Mouse (Mus musculus) right cerebral cortex, postnatal 25 days (tissue): ENCODE data around the gene Gm20604.

Source experiments
- DNase-seq: peaks from one replicate; pipeline ENCODE4 v3.0.0; 2022

Gm20604 gene

DNA sequence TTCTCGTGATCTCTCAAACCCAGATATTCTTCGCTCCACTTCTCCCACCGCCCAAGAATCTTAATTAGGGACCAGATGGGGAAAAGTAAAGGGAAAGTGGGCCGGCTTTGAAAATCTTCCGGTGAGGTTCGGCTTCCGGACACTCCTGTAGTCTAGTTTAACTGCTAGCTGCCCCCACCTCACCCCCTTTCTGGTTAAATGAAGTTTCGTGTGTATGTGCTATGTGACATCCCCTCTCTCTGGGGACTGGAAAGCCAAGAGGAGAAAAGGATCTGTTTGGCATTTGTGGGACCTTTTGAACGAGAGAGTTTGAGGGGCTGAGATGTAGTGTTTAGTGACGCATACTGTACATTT lies at the start of gene Gm20604:
TSS of gene Gm20604 (minus strand) at position 270 of the 354 bp plus-strand sequence.
- no peak for DNase-seq

DNA sequence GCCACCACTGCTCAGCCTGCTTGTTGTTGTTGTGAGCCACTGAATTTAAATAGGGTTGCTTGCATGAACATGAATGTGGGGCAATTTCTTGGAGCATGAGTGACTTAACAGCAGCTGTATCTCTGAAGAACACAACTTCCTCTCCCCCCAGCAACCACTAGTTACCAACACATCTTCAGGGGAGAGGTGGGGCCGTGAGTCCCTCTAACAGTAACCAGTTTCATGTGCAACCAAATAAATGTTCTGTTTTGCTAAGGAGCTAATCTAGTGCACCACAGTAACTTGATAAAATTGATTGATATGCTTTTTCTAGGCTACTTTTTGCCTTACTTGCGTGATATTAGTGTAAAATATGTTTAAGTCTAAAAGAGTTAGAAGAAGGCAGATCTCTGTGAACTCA lies 41.1 kb upstream of the Gm20604 start:
- DNase-seq: no peak

- DNase-seq: no peak
Measured at GRCm38 (mm10) chr12:102787927-102788326, 29.5 kb upstream of the Gm20604 start.

- DNase-seq: no peak
Measured at GRCm38 (mm10) chr12:102785593-102785985, 27.1 kb upstream of the Gm20604 start.

- no peak for DNase-seq
Measured at GRCm38 (mm10) chr12:102784899-102785592, 26.6 kb upstream of the Gm20604 start.

GRCm38 (mm10) chr12:102782841-102783240 lies 24.4 kb upstream of the Gm20604 start:
- DNase-seq: no peak

DNA sequence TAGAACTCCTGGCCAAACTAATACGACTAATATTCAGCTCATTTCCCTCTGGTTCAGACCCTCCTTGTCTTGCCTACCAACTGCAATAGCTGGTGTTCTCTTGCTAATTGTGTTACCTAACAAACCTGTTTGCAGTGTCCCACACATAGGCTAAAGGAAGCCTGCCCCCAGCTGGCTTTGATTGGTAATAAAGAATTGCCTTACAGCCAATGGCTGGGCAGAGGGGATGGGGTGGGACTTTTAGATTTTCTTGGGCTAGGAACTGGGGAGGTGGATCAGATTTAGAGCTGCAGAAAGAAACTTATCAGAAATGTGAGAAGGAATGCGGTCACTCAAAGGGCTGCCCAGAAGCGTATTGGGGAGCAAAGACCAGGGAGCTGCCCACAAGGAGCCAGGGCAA lies 21.0 kb upstream of the Gm20604 start:
- no peak for DNase-seq

DNA sequence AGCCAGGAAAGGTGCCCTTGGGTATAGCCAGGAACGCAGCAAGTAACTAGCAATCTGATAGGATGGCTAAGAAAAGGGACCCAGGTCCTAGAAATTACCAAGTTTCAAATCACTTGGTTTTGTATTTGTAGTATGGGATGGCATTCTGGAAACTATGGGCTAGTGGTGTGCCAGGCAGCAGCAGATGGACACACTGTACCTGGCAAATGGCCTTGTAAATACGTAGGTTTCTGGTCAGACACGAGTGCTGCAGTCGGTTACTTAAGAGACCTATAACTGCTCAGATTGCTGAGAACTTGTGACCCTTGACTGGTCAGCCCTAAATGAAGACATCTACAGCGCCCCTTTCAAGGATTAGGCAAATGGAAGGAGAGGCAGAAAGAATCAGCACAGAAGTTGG lies 19.7 kb upstream of the Gm20604 start:
- DNase-seq: no peak

DNA sequence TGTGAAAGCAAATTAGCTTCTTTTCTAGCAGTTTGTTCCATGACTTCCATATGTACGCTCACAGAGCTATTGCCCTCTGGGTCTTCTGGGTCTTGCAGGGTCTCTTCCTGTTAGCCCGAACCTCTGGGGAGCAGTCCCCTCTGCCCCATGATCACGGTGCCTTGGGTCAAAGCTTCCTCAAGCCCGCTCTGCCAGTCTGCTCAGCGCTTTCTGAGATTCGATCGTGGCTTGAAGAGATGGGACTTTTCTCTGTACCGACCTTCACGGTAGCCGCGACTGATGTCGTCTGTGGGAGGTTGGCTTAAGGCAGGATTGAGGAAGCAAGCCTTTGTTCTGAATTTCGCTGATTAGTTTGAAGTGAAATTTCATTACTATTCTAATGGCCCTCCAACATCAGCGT lies 17.6 kb upstream of the Gm20604 start:
- no peak for DNase-seq

DNA sequence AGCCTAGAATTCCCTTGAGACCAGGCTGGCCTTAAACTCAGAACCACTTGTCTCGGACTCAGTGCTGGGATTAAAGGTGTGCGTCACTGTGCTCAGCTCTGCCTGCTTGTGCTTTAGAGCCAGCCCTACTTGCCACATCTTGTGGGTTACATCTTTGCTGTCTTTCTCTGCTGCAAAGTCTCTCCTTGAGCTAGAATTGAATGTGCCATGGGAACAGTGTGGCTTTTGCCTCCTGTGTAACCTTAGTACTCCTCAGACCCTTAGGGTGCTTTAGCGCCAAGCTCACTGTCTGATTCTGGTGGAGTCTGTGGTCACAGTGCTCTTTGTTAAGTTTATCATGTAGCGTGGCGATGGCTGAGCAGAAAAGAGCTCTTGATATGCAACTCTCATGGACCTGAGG lies 14.2 kb upstream of the Gm20604 start:
- DNase-seq: no peak

DNA sequence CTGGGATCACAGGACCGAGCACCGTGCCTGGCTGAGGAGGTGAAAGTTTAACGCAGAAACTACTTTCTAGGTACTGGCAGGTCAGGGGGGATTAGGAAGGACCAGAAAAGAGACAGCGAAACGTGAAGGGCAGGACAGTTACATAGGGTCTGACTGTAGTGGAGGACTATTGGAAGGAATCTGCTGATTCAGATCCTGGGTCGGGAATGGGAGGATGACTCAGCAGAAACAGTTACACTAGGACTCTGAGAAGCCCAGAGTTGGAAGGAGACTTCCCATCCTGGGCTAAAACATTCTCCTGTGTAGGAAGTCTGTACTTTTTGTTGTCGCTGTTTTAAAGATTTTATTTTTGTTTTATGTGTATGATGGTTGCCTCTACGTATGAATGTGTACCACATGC lies 13.1 kb upstream of the Gm20604 start:
- no peak for DNase-seq

DNA sequence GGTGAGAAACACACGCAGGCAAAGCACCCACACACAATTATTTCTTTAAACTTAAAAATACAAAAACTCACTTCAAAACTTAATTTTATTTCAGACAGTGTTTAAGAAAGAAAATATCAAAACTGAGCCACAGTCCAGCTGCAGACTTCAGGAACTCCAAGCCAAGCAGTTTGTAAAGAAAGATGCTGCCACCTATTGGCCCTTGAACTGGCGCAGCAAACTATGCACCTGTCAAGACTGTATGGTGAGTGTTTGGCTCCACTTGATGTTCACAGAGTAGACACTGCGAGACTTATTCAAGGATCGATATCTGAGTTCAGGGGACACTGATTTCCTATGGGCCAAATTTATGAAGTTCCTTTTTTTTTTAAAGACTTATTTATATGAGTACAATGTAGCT lies 10.5 kb upstream of the Gm20604 start:
- no peak for DNase-seq

DNA sequence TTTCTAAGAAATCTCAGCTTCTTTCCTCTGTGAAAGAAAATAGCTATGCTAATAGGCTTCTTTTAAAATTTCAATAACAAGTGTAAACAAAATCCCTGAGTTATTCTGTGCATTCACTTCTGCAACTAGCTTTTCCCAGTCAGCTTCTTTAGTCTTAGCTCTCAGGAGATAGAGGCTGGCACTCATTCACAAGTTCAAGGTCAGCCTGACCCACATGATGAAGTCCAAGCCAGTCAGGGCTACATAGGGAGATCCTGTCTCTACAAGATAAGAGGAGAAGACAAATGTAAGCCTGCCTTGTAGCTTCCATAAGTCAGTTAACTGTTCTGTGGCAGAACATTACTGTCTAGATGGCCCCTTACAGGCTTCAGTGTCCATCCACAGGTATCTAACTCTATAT lies 5.2 kb upstream of the Gm20604 start:
- DNase-seq: no peak

DNA sequence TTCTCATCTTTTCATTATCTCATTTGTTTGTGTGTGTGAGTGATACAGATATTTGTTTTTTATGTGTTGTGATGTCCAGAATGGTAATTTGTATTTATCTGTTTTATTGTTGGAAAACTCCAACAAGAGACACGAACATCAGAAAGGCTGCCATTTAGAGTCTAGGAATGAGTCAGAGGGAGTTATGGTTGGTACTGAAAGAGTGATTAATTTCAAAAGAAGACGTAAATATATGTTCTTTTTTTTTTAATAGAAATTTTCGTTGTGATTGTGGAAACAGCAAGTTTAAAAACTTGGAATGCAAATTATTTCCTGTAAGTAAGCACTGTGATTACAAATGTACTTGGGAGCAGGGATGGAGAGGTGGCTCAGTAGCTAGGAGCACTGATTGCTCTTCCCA lies 3.2 kb upstream of the Gm20604 start:
- no peak for DNase-seq

DNA sequence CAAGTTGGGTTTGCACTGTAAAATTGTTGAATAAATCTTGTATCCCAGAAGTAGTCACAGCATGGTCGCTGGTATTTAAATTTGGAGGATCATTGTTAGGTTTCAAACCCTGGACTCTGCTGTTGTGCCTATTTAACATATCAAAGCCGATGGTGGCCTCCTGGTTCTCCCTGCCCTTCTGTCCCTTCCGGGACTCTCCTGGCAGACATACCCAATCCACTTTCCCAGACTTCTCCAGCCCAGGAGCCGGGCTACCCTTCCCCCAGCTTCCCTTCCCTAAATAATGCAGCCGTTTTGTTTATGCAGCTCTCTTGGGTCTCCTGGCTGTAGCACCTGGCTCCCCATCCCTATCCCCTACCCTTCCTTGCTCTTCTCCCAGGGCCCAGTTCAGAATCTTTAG lies 464 bp upstream of the Gm20604 start:
- no peak for DNase-seq

- DNase-seq: peak; percentile 98
Measured at GRCm38 (mm10) chr12:102757689-102758402, 626 bp downstream of the Gm20604 start, which contains the start of the genes Gm28051, Gon7 and Ubr7. Gm28051 (minus strand) TSS chr12:102757765. Gon7 (minus strand) TSS chr12:102757803. Ubr7 (plus strand) TSS chr12:102757967.

DNA sequence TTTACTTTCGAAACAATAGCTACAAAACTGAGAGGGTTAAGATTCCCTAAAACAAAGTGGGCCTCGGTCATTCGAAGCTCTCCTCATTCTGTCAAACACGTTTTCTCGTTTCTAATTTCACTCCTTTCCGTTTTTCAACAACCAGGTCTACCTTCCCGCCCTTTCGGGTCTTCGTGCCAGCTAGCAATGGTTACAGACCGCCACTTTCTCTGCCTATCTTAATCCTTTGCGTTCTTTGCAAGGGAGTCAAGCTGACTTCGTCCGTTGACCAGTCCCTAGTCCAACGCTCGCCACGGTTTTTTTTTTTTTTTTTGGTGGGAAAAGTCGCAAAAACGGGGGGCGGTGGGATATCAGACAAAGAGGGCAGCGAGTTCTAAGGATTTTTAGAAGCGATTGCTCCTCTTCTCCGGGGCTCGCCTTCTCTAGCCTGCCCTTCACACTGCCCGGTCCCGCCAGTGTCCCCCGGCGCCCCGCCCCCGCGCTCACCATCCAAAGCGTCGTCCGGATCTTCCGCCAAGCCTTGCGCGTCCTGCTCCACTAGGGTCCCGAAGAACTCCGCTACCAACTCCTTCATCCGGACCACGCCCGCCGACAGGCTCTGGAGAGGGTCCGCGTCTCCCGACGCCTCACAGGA lies 1.3 kb downstream of the Gm20604 start:
- no peak for DNase-seq

DNA sequence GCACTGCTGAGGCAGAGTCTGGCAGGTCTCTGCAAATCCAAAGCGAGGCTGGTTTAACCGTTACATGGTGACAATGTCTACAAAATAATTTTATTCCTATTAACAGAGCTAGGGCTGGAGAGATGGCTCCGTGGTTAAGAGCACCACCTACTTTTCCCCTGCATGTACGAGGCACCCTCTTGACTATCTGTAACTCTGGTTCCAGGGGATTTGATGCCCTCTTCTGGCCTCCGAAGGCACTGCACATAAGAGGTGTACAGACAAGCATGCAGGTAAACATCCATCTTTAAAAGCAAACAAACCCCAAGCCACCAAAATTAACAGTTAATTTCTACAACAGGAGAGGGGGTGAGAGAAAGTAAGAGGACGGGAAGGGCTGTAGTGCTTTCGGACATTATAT lies 2.2 kb downstream of the Gm20604 start:
- no peak for DNase-seq

DNA sequence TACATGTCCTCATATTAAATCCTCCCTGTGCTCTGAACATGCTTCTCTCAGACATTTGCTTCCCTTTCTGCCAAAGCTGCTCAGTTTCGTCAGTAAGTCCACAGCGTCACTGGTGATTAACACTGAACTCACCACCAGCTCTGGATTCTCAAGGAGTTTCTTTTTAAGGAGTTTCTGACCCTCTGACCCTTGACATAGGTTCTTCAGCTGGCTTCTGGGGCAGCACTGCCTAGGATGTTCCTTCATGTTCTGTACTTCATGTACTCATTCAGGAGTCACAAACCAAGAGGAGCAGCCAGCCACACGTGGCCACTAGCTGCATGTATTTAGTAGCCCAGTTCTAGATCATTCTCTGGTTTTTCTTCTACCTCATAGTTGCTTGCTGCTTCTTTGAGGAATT lies 10.2 kb downstream of the Gm20604 start:
- no peak for DNase-seq

- DNase-seq: no peak
Measured at GRCm38 (mm10) chr12:102744839-102745238, 13.6 kb downstream of the Gm20604 start.

- peak; percentile 93 for DNase-seq
Measured at GRCm38 (mm10) chr12:102743589-102744574, 14.6 kb downstream of the Gm20604 start, which contains the start of the genes Moap1 and Tmem251. Moap1 (minus strand) TSS chr12:102743661. Tmem251 (plus strand) TSS chr12:102743762.

- DNase-seq: no peak
Measured at GRCm38 (mm10) chr12:102743036-102743588, 15.4 kb downstream of the Gm20604 start.
